Mouse (Mus musculus) heart, adult 2 months (tissue): ENCODE measurements at regions not wholly inside any gene's neighbourhood (a gene's known extent, or its start where the extent isn't known, plus 50 kb on each side); places are given as distances from the start of the nearest gene placed in this dataset.

Experiments used
- DNase-seq, 2 experiments: peaks; one replicate each; pipeline ENCODE4 v3.0.0; 2021
- H3K27ac ChIP-seq: fragments of 200-600 bp; 2 replicates; pipeline ENCODE4 v1.8.1; 2022
- H3K27me3 ChIP-seq: fragments of 200-500 bp; 2 replicates; pipeline ENCODE4 v1.6.1; 2012; ENCODE audit warnings: mild to moderate bottlenecking, low read length, inconsistent platforms, mixed read lengths; ENCODE audit not compliant: control insufficient read depth, insufficient read depth
- H3K36me3 ChIP-seq: fragments of 200-500 bp; 2 replicates; pipeline ENCODE4 v1.6.1; 2012; ENCODE audit warnings: low read length, inconsistent platforms; ENCODE audit not compliant: control insufficient read depth, insufficient read depth
- H3K4me1 ChIP-seq: fragments of 200-500 bp; 2 replicates; pipeline ENCODE4 v1.6.1; 2011; ENCODE audit warnings: low read length; ENCODE audit not compliant: control insufficient read depth, insufficient read depth
- H3K4me3 ChIP-seq: fragments of 200-600 bp; 2 replicates; pipeline ENCODE4 v1.8.1; 2022
- H3K79me2 ChIP-seq: fragments of 200-500 bp; replicated peaks from 2 replicates; pipeline ENCODE4 v1.6.1; 2012; ENCODE audit warnings: mild to moderate bottlenecking, inconsistent platforms, low read length, moderate library complexity, mixed read lengths; ENCODE audit not compliant: control insufficient read depth, insufficient read depth
- H3K9ac ChIP-seq: fragments of 200-500 bp; 2 replicates; pipeline ENCODE4 v1.6.1; 2012; ENCODE audit warnings: low read depth, mild to moderate bottlenecking, control low read depth, inconsistent platforms, low read length, mixed read lengths
- CTCF ChIP-seq: fragments of 200-600 bp; IDR thresholded peaks from 2 replicates; pipeline ENCODE4 v1.8.1; 2022; ENCODE audit warnings: antibody characterized with exemption, mild to moderate bottlenecking, moderate library complexity
- EP300 ChIP-seq: fragments of 200-500 bp; IDR thresholded peaks from 2 replicates; pipeline ENCODE4 v1.6.1; 2011; ENCODE audit warnings: low read depth, low read length, control low read depth; ENCODE audit not compliant: insufficient read depth
- POLR2A ChIP-seq: fragments of 200-500 bp; IDR thresholded peaks from 2 replicates; pipeline ENCODE4 v1.6.1; 2011; ENCODE audit warnings: mild to moderate bottlenecking, low read depth, low read length, control low read depth; ENCODE audit not compliant: insufficient read depth
- WGBS: fragments of 180-500 bp; shearing (Covaris S2); methylation state at CpG from one replicate; pipeline ENCODE4 v1.1.7; 2018; 5-methylcytosine and 5-hydroxymethylcytosine counted together
- intact Hi-C: fragments of 180-260 bp; cut with DNase I; formaldehyde crosslinking; loops from one replicate; pipeline ENCODE4 v1.15.1; 2025

DNA sequence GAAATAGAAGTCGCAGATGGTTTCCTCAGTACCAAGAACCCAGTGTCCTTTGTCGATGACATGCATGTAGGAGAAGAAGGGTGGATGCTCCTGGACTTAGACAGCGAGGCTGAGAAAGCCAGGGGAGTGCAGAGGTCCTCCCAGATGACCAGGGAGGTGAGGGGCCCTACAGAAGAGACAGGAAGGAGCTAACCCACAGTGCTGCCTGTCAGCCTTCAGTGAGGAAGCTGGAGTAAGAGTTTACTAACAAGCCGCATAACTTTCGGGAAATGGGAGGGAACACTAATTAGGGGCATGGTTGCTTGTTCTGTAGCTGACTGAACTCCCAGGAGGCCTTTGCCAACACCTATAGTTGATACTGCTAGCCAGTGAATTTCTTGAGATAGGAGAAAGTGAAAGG, 114.5 kb downstream of the Irs2 start:
- no peak for TF ChIP-seq POLR2A
- no peak for TF ChIP-seq CTCF
- no peak for DNase-seq
- Histone ChIP-seq H3K9ac (no peak overlapping the region), H3K36me3 (no peaks in the 10 kb centered on the region), H3K4me3 (no peak overlapping the region), H3K27me3 (no peaks in the 10 kb centered on the region; the same call in 1 of the 2 replicates), H3K27ac (no peak overlapping the region), H3K4me1 (peaks cover 4% of the 10 kb centered on the region; the same call in 1 of the 2 replicates), H3K79me2 (no peaks in the 10 kb centered on the region)
- intact Hi-C loops = no loop called here
- 61% methylated on average over 5 of the region's 5 CpGs for WGBS

DNA sequence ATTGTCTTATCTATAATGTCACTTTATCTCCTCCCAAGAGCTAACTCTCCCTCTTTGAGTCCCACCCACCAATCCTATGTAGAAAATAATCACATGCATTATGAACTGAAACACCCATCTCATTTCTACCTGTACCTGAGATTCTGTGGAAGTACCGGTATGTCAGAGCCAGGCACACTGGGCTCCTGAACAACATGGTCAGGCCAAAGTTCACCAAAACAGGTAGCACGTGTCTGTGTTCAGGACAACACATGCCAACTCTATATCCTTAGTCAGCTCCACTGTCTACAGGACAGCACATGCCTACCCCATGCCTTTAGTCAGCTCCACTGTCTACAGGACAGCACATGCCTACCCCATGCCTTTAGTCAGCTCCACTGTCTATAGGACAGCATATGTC, 116.4 kb downstream of the Irs2 start:
- no peak for TF ChIP-seq EP300
- Histone ChIP-seq H3K9ac (no peak overlapping the region), H3K4me1 (peaks cover 2% of the 10 kb centered on the region; the same call in 1 of the 2 replicates), H3K27ac (no peak overlapping the region), H3K4me3 (no peak overlapping the region), H3K36me3 (no peaks in the 10 kb centered on the region), H3K27me3 (no peaks in the 10 kb centered on the region; the same call in 1 of the 2 replicates), H3K79me2 (no peaks in the 10 kb centered on the region)
- intact Hi-C loops = no loop called here
- 93% methylated on average over 2 of the region's 2 CpGs for WGBS
- no peak for DNase-seq

DNA sequence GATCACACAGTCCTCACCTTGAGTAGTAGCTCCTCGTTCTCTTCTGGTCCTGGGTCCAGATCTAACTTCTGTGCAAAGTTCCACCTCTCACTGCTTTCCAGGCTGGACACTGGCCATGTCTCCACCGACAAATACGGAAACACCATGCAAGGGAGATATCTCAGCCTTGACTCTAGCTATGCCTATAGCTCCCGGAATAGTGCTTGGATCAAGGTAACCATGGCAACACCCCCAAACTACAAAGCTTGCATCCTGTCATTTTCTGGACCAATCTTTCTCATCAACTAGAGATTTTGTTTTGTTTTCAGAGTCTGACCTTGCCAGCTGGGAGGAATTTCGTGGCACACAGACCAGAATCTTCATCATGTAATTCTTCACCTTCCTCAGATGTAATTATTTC, 116.8 kb downstream of the Irs2 start:
- no peak overlapping the region for H3K27ac ChIP-seq
- intact Hi-C loops = no loop called here

DNA sequence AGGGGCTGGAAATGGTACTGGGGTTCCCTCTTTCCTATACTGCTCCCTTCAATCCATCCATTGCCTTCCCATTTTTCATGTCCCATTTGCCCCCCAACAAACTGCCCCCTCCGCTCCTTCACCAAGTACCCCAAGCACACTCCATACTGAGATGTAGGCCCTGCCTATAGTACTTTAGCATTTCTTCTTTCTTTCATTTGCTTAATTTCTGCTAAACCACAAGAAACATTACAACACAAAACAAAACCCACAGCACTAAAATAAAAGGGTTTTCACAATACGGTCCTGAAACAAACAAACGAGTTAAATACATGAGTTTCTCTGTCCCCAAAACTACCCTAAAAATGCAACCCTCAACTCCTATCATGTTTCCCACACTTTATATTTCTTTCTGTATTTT, 122.8 kb downstream of the Irs2 start:
- no peak for DNase-seq
- intact Hi-C loops = no loop called here
- H3K27me3 ChIP-seq = no peaks in the 10 kb centered on the region
- no peaks in the 10 kb centered on the region for H3K79me2 ChIP-seq
- H3K4me3 ChIP-seq = no peak overlapping the region
- H3K9ac ChIP-seq = no peak overlapping the region
- H3K27ac ChIP-seq = no peak overlapping the region
- TF ChIP-seq EP300 = no peak
- 92% methylated on average over 3 of the region's 3 CpGs for WGBS
- peaks cover 1% of the 10 kb centered on the region; the same call in 1 of the 2 replicates for H3K36me3 ChIP-seq
- H3K4me1 ChIP-seq = peaks cover 4% of the 10 kb centered on the region; the same call in 1 of the 2 replicates

More for the DNA sequence above, 116.8 kb downstream of the Irs2 start:
- H3K79me2 ChIP-seq = no peaks in the 10 kb centered on the region
- WGBS = 71% methylated on average over 5 of the region's 5 CpGs
- no peak for DNase-seq
- TF ChIP-seq POLR2A = no peak
- no peak for TF ChIP-seq CTCF
- no peak for TF ChIP-seq EP300
- no peaks in the 10 kb centered on the region for H3K36me3 ChIP-seq
- no peak overlapping the region for H3K4me3 ChIP-seq
- H3K4me1 ChIP-seq = peaks cover 2% of the 10 kb centered on the region; the same call in 1 of the 2 replicates
- H3K27me3 ChIP-seq = no peaks in the 10 kb centered on the region; the same call in 1 of the 2 replicates
- H3K9ac ChIP-seq = no peak overlapping the region

DNA sequence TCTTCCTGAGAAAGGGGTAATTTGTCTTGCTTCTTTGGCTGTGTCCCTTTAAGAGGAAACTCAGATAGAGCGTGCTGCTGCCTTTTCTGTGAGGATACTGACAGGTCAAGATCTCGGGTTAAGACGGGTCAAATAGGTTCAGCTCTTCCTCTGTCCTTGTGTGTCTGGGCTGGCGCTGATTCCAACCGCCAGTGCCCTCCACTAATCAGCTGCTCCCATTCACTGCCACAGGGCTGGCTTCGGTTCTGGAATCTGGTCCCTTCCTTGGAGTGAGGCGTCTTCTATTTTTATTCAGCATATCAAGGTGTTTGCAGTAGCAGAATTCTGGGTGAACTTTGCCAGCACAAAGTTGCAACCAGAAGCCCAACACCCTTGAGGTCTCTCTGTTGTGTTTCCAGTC, 124.8 kb downstream of the Irs2 start:
- Histone ChIP-seq H3K9ac (no peak overlapping the region), H3K4me3 (no peak overlapping the region), H3K79me2 (no peaks in the 10 kb centered on the region), H3K27ac (peak overlapping the region; percentile 50), H3K36me3 (peaks cover 1% of the 10 kb centered on the region; the same call in 1 of the 2 replicates), H3K27me3 (no peaks in the 10 kb centered on the region), H3K4me1 (peaks cover 4% of the 10 kb centered on the region; the same call in 1 of the 2 replicates)
- 49% methylated on average over 7 of the region's 7 CpGs for WGBS
- TF ChIP-seq POLR2A = no peak
- TF ChIP-seq CTCF = no peak
- TF ChIP-seq EP300 = 0 out of 2 replicates have a peak, but pooled peaks have one; percentile 66
- DNase-seq = peak; percentile 41 to 75
- intact Hi-C loops = loop anchor here (2.0 to 5.0 kb wide), 2 partner anchors 124 to 289 kb away; partner anchors contain the start of gene Irs2

- Histone ChIP-seq H3K27ac (no peak overlapping the region), H3K9ac (no peak overlapping the region), H3K27me3 (no peaks in the 10 kb centered on the region), H3K4me1 (peaks cover 4% of the 10 kb centered on the region; the same call in 1 of the 2 replicates), H3K4me3 (no peak overlapping the region), H3K36me3 (peaks cover 1% of the 10 kb centered on the region; the same call in 1 of the 2 replicates), H3K79me2 (no peaks in the 10 kb centered on the region)
- DNase-seq = peak in 1 of 2 experiments; percentile 36
- 39% methylated on average over 5 of the region's 5 CpGs for WGBS
- TF ChIP-seq EP300 (no peak), POLR2A (no peak), CTCF (no peak)
- intact Hi-C loops = loop anchor here (2.0 to 5.0 kb wide), 2 partner anchors 125 to 290 kb away; partner anchors contain the start of gene Irs2
Measured at GRCm38 (mm10) chr8:10882381-10882780, 125.9 kb downstream of the Irs2 start.
